Mouse (Mus musculus) stomach, embryonic 15.5 days (tissue): ENCODE data around the gene 2310022A10Rik. TPM values are rescaled to one million over a fixed set of nuclear protein-coding genes. Genes with fewer than 3 reads are reported as not detected.

Source experiments
- ATAC-seq: fragments of 200-750 bp; cut with Nextera tagmentation; 2 replicates; pipeline ENCODE4 v1.8.0; 2017; ENCODE audit warnings: low read depth, moderate number of reproducible peaks, moderate TSS enrichment; ENCODE audit not compliant: insufficient read depth, low FRiP score
- H3K27ac ChIP-seq: fragments of 300-500 bp; sonication (generic); 2 replicates; pipeline ENCODE4 v1.5.1; 2015; ENCODE audit warnings: mild to moderate bottlenecking, inconsistent platforms
- H3K27me3 ChIP-seq: fragments of 300-500 bp; sonication (generic); replicated peaks from 2 replicates; pipeline ENCODE4 v1.6.1; 2015; ENCODE audit warnings: inconsistent platforms
- H3K36me3 ChIP-seq: fragments of 300-500 bp; sonication (generic); 2 replicates; pipeline ENCODE4 v1.6.1; 2015; ENCODE audit warnings: inconsistent platforms
- H3K4me1 ChIP-seq: fragments of 300-500 bp; sonication (generic); 2 replicates; pipeline ENCODE4 v1.6.1; 2015; ENCODE audit warnings: inconsistent platforms
- H3K4me2 ChIP-seq: fragments of 300-500 bp; sonication (generic); 2 replicates; pipeline ENCODE4 v1.6.1; 2015; ENCODE audit warnings: mild to moderate bottlenecking, inconsistent platforms
- H3K4me3 ChIP-seq: fragments of 300-500 bp; sonication (generic); replicated peaks from 2 replicates; pipeline ENCODE4 v1.5.1; 2015; ENCODE audit warnings: inconsistent platforms
- H3K9ac ChIP-seq: fragments of 300-500 bp; sonication (generic); 2 replicates; pipeline ENCODE4 v1.6.1; 2015; ENCODE audit warnings: inconsistent platforms
- H3K9me3 ChIP-seq: fragments of 300-500 bp; sonication (generic); 2 replicates; pipeline ENCODE4 v1.6.1; 2016; ENCODE audit warnings: inconsistent platforms
- WGBS: fragments of 180-500 bp; shearing (Covaris S2); methylation state at CpG from one replicate; pipeline ENCODE4 v1.1.7; 2015; 5-methylcytosine and 5-hydroxymethylcytosine counted together
- polyA plus RNA-seq: library from polyadenylated mRNA; unstranded; fragments of >200 nt; fragmentation: Nextera tagmentation; extraction: Ambion mirVana; gene quantifications from 2 replicates; pipeline ENCODE4 v1.2.1, GENCODE M21; 2015

The 2310022A10Rik gene
- polyA plus RNA-seq, 1 experiment from 2014 or later, result 21.0 TPM

DNA sequence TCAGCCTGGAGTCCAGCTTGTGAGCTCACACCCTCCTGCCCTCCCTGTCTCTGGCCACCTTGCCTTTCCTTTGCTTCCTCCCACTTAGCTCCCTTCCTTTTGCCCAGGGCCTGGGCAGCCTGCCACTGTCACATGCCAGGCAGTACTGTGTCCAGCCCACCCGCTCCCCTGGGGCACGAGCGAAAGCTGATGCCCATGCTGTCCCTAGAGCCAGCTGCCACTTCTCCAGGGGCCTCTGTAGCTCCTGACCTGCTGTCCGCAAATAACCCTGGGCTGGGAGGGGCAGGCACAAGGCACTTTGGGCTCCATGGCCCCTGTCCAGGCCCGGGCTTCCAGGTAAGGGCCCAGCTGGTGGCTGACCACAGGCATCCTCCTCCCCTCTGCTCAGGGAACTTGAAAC, 54.5 kb downstream of the 2310022A10Rik start:
- Histone ChIP-seq H3K9me3 (no peaks in the 10 kb centered on the region), H3K27ac (no peak overlapping the region), H3K4me2 (no peak overlapping the region), H3K4me3 (no peak overlapping the region), H3K9ac (no peak overlapping the region), H3K27me3 (no peaks in the 10 kb centered on the region), H3K36me3 (peaks cover 17% of the 10 kb centered on the region), H3K4me1 (peaks cover 28% of the 10 kb centered on the region)
- no peak for ATAC-seq
- 60% methylated on average over 5 of the region's 5 CpGs for WGBS

DNA sequence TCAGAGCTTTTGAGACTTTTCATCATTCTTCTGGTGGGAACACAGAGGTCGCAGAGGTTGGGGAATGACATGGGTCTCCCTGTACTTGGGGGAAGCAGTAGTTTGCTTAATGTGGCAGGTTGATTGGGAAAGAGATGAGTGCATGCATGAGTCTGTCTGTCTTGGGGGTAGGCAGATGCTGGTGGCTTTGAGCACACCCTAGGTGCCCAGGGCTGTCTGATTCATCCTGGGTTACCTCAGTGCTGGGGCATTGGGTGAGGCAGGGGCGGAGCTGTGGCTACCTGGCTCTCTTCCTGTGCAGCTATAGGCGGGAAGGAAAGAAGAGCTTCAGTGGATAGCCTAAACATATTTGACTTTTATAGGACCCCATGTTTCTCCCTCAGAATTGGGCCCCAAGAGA, 55.1 kb downstream of the 2310022A10Rik start:
- WGBS, result 85% methylated on average over 3 of the region's 3 CpGs
- H3K4me2 ChIP-seq, result no peak overlapping the region

DNA sequence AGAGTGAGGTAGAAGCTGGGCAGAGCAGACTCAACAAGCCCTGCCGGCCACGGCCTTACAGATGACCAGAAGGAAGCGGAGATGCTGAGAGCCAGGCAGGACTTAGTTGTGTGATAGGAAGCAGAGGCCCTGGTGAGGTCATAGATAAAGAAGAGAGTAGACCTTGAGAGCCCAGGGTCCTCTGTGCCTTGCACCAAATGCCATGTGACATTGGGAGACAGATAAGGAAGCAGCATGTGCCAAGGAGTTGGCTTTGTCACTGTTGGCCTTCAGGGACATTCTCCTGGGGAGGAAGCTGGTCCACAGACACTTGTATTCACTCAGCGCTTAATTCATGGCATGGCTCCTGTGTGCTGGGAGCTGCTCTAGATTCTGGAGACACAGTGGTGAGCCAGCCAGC, 56.3 kb downstream of the 2310022A10Rik start:
- no peaks in the 10 kb centered on the region for H3K27me3 ChIP-seq
- no peaks in the 10 kb centered on the region for H3K9me3 ChIP-seq
- H3K27ac ChIP-seq, result no peak overlapping the region
- no peak overlapping the region for H3K4me3 ChIP-seq
- H3K4me1 ChIP-seq, result peaks cover 28% of the 10 kb centered on the region
- no peak overlapping the region for H3K4me2 ChIP-seq
- H3K9ac ChIP-seq, result no peak overlapping the region
- H3K36me3 ChIP-seq, result peaks cover 17% of the 10 kb centered on the region
- no peak for ATAC-seq
- WGBS, result 93% methylated on average over 4 of the region's 4 CpGs

More for the DNA sequence above, 55.1 kb downstream of the 2310022A10Rik start:
- Histone ChIP-seq H3K4me1 (peaks cover 28% of the 10 kb centered on the region), H3K4me3 (no peak overlapping the region), H3K36me3 (peaks cover 17% of the 10 kb centered on the region), H3K9ac (no peak overlapping the region), H3K9me3 (no peaks in the 10 kb centered on the region), H3K27me3 (no peaks in the 10 kb centered on the region), H3K27ac (no peak overlapping the region)
- ATAC-seq, result no peak

DNA sequence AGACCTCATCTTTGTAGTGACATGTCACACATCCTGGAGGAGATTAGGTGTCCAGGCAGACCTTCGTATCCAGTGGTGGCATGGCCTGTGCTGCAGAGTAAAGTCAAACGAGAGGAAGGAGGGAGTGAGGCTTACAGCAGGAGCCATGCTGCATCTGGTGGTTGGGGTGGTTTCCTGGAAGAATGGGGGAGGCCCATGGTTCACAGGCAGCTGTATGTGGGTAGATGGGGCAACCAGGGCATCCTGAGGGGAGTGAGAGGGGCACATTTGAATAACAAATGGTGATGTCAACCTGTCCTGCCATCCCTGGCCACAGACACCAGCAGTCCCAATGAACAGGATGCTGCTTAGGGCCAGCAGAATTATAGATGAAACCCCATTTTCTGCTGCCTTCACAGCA, 56.7 kb downstream of the 2310022A10Rik start:
- Histone ChIP-seq H3K4me1 (peaks cover 24% of the 10 kb centered on the region), H3K27me3 (no peaks in the 10 kb centered on the region), H3K9ac (no peak overlapping the region), H3K4me2 (no peak overlapping the region), H3K4me3 (no peak overlapping the region), H3K9me3 (no peaks in the 10 kb centered on the region), H3K36me3 (peaks cover 17% of the 10 kb centered on the region), H3K27ac (no peak overlapping the region)
- ATAC-seq, result no peak
- WGBS, result 74% methylated on average over 2 of the region's 2 CpGs

DNA sequence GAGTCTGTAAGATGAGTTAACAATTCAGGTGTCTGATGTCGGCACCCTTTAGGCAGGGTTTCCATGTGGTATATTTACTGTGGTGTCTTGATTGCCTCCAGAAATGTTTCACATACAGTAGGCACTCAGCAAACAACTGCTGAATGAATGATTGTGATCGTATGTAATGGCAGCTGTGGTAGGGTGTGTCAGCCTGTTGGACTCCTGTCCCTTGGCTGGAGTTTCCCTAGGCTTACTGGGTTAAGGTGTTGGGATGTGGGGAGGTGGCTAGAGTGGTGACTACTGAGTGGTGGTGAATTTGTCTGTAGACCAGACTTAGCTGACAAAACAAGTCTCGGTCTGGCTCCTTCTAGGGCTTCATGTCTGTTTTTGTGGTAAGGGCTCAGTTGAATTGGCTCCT, 57.3 kb downstream of the 2310022A10Rik start:
- Histone ChIP-seq H3K27ac (no peak overlapping the region), H3K9me3 (no peaks in the 10 kb centered on the region), H3K36me3 (peaks cover 16% of the 10 kb centered on the region), H3K9ac (no peak overlapping the region), H3K4me1 (peaks cover 21% of the 10 kb centered on the region), H3K4me2 (no peak overlapping the region), H3K4me3 (no peak overlapping the region), H3K27me3 (no peaks in the 10 kb centered on the region)
- WGBS, result 83% methylated on average over 3 of the region's 3 CpGs
- no peak for ATAC-seq

DNA sequence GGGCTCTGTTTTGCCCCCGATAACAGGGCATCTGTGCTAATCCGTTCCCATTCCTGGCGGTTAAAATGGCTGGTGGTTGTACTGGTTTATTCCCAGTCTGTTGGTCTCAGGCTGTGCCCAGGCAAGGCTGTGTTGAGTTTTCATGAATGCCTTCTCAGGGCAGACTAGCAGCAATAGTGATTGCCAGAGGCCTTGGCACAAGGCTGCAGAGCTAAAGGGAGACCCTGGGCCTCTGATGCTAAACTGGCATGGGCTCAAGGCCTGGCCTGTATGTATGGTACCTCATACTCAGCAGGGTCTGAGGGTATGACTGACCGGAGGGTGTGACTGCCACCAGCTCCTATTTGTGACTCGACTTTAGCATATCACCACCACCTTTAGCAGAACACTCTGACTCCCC, 57.8 kb downstream of the 2310022A10Rik start:
- no peak overlapping the region for H3K4me3 ChIP-seq
- no peak overlapping the region for H3K4me2 ChIP-seq
- no peak overlapping the region for H3K27ac ChIP-seq
- 90% methylated on average over 5 of the region's 5 CpGs for WGBS
- H3K9ac ChIP-seq, result no peak overlapping the region
- H3K9me3 ChIP-seq, result no peaks in the 10 kb centered on the region
- ATAC-seq, result no peak
- H3K4me1 ChIP-seq, result peaks cover 17% of the 10 kb centered on the region
- H3K27me3 ChIP-seq, result no peaks in the 10 kb centered on the region
- H3K36me3 ChIP-seq, result peaks cover 16% of the 10 kb centered on the region

DNA sequence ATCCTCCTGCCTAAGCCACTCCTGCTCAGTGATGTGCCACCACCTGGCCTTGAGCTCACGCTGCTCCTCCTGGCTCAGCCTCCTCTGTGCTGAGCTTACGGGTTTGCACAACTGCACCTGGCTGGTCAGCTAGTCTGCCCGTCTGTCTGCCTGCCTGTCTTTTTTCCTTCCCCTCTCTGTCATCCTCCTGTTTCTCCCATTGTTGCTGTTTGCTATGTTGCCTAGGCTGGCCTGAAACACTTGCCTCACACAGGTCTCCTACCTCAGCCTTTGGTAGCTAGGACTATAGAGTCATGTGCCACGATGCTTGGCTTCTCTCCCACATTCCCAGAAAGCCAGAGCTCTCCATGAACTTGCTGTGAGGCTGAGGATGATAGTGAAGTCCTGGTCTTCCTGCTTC, 59.9 kb downstream of the 2310022A10Rik start:
- Histone ChIP-seq H3K4me3 (no peak overlapping the region), H3K36me3 (peaks cover 31% of the 10 kb centered on the region), H3K27ac (no peak overlapping the region), H3K9ac (no peak overlapping the region), H3K4me1 (no peaks in the 10 kb centered on the region), H3K9me3 (no peaks in the 10 kb centered on the region), H3K4me2 (no peak overlapping the region), H3K27me3 (no peaks in the 10 kb centered on the region)
- ATAC-seq, result no peak
- 77% methylated on average over 4 of the region's 4 CpGs for WGBS

DNA sequence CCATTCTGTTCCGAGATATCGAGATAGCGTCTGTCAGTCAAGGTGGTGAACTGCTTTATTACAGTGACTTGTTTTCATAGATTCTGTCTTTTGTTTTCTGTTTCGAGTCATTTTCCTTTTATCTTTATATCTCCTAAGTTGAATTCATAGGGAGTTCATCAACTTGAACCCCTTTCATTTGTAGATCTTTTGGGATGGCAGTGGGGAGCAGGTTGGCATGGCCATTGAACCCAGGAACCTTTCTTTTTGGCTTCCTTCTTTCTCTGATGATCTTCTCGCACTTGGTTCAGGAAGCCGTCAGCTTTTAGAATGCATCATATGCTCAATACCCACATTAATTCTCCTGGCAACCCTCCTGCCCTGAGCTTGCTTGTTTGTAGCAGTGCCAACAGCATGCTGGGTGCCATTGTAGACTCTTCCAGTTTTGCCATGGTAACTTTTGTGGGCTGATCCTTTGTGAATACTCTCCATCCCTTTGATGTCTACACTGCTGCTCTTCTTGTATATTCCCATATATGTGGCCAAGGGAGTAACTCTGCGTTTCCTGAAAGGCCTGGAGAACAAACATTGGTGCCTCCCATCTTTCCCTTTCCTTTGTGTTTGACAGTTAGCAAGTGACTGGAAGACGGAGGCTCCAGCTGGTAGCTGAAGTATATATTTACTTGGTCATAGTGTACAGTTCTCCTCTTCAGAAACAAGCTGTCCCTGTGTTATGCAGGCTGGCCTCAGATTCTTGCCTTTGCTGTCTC, 60.9 kb downstream of the 2310022A10Rik start:
- H3K9ac ChIP-seq, result no peak overlapping the region
- ATAC-seq, result no peak
- no peaks in the 10 kb centered on the region for H3K9me3 ChIP-seq
- WGBS, result 75% methylated on average over 8 of the region's 8 CpGs
- H3K4me3 ChIP-seq, result no peak overlapping the region
- no peaks in the 10 kb centered on the region for H3K4me1 ChIP-seq
- peaks cover 33% of the 10 kb centered on the region for H3K36me3 ChIP-seq
- H3K4me2 ChIP-seq, result no peak overlapping the region
- no peak overlapping the region for H3K27ac ChIP-seq
- no peaks in the 10 kb centered on the region for H3K27me3 ChIP-seq

DNA sequence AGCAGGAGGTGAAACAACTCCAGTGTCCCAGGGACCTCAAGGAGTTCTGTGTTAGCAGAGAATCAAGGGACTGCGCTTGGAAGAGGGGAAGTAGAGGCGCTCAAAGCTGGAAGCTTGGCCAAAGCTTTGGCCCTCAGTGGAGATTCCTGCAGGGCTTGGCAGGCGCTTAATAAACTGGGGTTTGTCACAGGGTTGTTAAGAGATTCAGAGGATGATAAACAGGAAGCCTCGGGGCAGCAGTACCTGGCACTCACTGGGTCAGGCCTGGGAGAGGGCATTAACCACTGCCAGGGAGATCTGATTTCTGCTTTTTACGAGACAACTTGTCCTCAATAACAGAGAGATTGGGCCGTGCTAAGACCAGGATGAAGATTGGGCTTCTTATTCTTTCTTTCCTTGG, 68.0 kb downstream of the 2310022A10Rik start:
- 74% methylated on average over 6 of the region's 6 CpGs for WGBS
- H3K4me1 ChIP-seq, result no peaks in the 10 kb centered on the region
- no peak overlapping the region for H3K4me2 ChIP-seq
- H3K27ac ChIP-seq, result no peak overlapping the region
- peaks cover 55% of the 10 kb centered on the region for H3K36me3 ChIP-seq
- no peak overlapping the region for H3K9ac ChIP-seq
- H3K9me3 ChIP-seq, result no peaks in the 10 kb centered on the region
- no peak overlapping the region for H3K4me3 ChIP-seq
- ATAC-seq, result no peak
- H3K27me3 ChIP-seq, result no peaks in the 10 kb centered on the region

DNA sequence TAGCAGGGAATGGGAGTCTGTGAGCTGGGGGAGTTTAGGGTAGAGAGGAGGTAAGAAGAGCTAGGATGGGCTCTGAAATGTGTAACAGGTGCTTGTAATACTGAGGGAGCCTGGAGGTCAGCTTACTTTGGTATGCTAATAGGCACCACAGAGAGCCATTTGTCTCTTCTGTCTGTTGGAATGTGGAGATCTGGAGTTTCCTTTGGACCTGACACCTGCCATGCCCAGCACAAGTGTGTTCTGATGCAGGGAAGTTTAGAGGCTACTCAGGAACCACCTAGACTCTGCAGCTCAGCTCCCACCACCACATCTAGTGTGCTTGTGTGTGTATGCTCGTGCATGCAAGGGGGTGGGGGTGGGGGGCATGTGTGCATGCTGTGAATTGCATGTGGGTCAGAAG, 69.2 kb downstream of the 2310022A10Rik start:
- H3K36me3 ChIP-seq, result peaks cover 57% of the 10 kb centered on the region

DNA sequence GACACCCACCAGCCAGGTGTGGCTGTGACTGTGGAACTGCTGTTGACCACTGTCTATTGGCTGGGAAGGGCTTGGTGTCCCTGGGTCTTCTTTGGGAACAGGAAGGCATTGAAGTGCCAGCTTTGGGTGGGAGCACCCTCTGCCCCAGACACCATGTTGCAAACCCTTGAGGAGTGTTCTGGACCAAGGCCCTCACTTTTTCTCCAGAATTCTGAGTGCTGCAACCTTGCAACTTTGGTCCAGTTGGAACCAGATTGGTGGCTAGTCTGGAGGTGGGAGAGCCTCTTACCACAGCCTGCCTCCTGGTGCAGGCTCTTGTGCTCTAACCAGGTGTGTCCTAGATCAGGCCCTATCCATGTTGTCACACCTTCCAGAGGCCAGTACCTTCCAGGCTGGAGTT, 71.9 kb downstream of the 2310022A10Rik start:
- no peaks in the 10 kb centered on the region for H3K27me3 ChIP-seq
- H3K9ac ChIP-seq, result no peak overlapping the region
- ATAC-seq, result no peak
- H3K9me3 ChIP-seq, result no peaks in the 10 kb centered on the region
- no peaks in the 10 kb centered on the region for H3K4me1 ChIP-seq
- H3K4me2 ChIP-seq, result no peak overlapping the region
- no peak overlapping the region for H3K4me3 ChIP-seq
- no peak overlapping the region for H3K27ac ChIP-seq
- peaks cover 58% of the 10 kb centered on the region for H3K36me3 ChIP-seq

More for the DNA sequence above, 69.2 kb downstream of the 2310022A10Rik start:
- H3K9ac ChIP-seq, result no peak overlapping the region
- no peak overlapping the region for H3K4me3 ChIP-seq
- H3K4me1 ChIP-seq, result no peaks in the 10 kb centered on the region
- H3K27me3 ChIP-seq, result no peaks in the 10 kb centered on the region
- 73% methylated on average over 1 of the region's 1 CpGs for WGBS
- no peak for ATAC-seq
- no peak overlapping the region for H3K27ac ChIP-seq
- no peak overlapping the region for H3K4me2 ChIP-seq
- no peaks in the 10 kb centered on the region for H3K9me3 ChIP-seq

DNA sequence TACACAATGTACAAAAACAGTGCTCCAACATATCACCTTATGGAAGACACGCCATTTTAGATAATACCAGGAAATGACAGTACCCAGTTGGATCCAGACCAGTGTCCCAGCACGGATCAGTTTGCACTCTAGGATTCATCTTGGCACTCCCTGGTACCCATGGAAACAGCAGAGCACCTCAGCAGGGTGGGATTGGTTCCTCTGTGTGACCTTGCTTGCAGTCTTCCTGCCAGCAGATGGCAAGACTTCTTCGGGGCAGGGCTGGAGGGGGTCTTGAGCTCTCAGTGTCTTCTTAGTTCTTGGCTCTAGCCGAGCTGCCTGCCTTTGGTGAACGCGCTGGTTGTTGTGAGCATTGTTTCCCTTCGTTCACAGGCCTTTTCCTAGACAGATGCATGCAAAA, 74.7 kb downstream of the 2310022A10Rik start:
- 88% methylated on average over 7 of the region's 7 CpGs for WGBS
- H3K36me3 ChIP-seq, result peaks cover 62% of the 10 kb centered on the region

DNA sequence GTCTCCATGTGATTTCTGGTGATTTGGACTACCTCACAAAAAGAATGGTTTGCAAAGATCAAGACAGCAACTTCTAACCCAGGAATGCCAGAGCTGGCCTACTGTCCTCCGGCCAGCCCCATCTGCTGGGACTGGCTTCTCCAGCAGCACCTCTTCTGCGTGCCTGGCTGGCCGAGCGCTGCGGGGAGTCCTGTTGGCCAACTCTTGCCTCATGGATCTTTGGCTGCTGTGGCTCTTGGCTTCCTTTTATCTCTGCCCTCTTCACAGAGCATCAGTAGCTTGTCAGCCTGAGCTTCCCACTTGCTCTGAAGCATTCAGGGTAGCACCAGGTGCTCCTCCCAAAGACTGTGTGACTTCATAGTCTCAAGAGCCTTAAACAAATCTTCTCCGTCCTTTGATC, 75.2 kb downstream of the 2310022A10Rik start:
- Histone ChIP-seq H3K4me1 (no peaks in the 10 kb centered on the region), H3K27ac (no peak overlapping the region), H3K36me3 (peaks cover 63% of the 10 kb centered on the region), H3K9ac (no peak overlapping the region), H3K4me3 (no peak overlapping the region), H3K4me2 (no peak overlapping the region), H3K27me3 (no peaks in the 10 kb centered on the region), H3K9me3 (no peaks in the 10 kb centered on the region)
- no peak for ATAC-seq
- WGBS, result 96% methylated on average over 6 of the region's 6 CpGs

More for the DNA sequence above, 74.7 kb downstream of the 2310022A10Rik start:
- H3K27me3 ChIP-seq, result no peaks in the 10 kb centered on the region
- no peaks in the 10 kb centered on the region for H3K4me1 ChIP-seq
- no peak overlapping the region for H3K27ac ChIP-seq
- H3K9ac ChIP-seq, result no peak overlapping the region
- H3K9me3 ChIP-seq, result no peaks in the 10 kb centered on the region
- H3K4me2 ChIP-seq, result no peak overlapping the region
- H3K4me3 ChIP-seq, result no peak overlapping the region
- no peak for ATAC-seq
